Mouse (Mus musculus): ENCODE measurements at regions not wholly inside any gene's neighbourhood (a gene's known extent, or its start where the extent isn't known, plus 50 kb on each side); places are given as distances from the start of the nearest gene placed in this dataset.
"Not testable (repeated sequence)": the region's sequence is repeated elsewhere in the genome, so short reads cannot be mapped to it uniquely, and the experiment has no call there.

GRCm38 (mm10) chr12:29280861-29281630, 247.1 kb upstream of the Myt1l start:
- CTCF ChIA-PET, result no interaction called here

- CTCF ChIA-PET, result no interaction called here
Observed at GRCm38 (mm10) chr12:29288801-29289200, 239.4 kb upstream of the Myt1l start.

GRCm38 (mm10) chr12:29290591-29291351, 237.4 kb upstream of the Myt1l start:
- CTCF ChIA-PET, result no interaction called here

GRCm38 (mm10) chr12:29297984-29298383, 230.2 kb upstream of the Myt1l start:
- CTCF ChIA-PET, result no interaction called here

GRCm38 (mm10) chr12:29315636-29316035, 212.5 kb upstream of the Myt1l start:
- CTCF ChIA-PET, result no interaction called here

- CTCF ChIA-PET, result no interaction called here
Observed at GRCm38 (mm10) chr12:29321468-29321867, 206.7 kb upstream of the Myt1l start.

GRCm38 (mm10) chr12:29323534-29323933, 204.7 kb upstream of the Myt1l start:
- CTCF ChIA-PET, result no interaction called here

GRCm38 (mm10) chr12:29335839-29336469, 192.2 kb upstream of the Myt1l start:
- CTCF ChIA-PET, result no interaction called here

- CTCF ChIA-PET, result no interaction called here
Observed at GRCm38 (mm10) chr12:29337336-29337735, 190.8 kb upstream of the Myt1l start.

- CTCF ChIA-PET, result no interaction called here
Observed at GRCm38 (mm10) chr12:29341388-29341995, 186.7 kb upstream of the Myt1l start.

GRCm38 (mm10) chr12:29343147-29343852, 184.9 kb upstream of the Myt1l start:
- CTCF ChIA-PET, result no interaction called here

GRCm38 (mm10) chr12:29348698-29349097, 179.5 kb upstream of the Myt1l start:
- CTCF ChIA-PET, result no interaction called here

GRCm38 (mm10) chr12:29349146-29349850, 178.9 kb upstream of the Myt1l start:
- CTCF ChIA-PET, result no interaction called here

- CTCF ChIA-PET, result no interaction called here
Observed at GRCm38 (mm10) chr12:29353777-29354496, 174.2 kb upstream of the Myt1l start.

- CTCF ChIA-PET, result no interaction called here
Observed at GRCm38 (mm10) chr12:29354816-29355215, 173.4 kb upstream of the Myt1l start.

GRCm38 (mm10) chr12:29356681-29357397, 171.3 kb upstream of the Myt1l start:
- CTCF ChIA-PET, result no interaction called here

GRCm38 (mm10) chr12:29361236-29361635, 166.9 kb upstream of the Myt1l start:
- CTCF ChIA-PET, result no interaction called here

GRCm38 (mm10) chr12:29367741-29368106, 160.5 kb upstream of the Myt1l start:
- CTCF ChIA-PET, result not testable (repeated sequence)

GRCm38 (mm10) chr12:29368107-29368819, 159.9 kb upstream of the Myt1l start:
- CTCF ChIA-PET, result no interaction called here

Data from spleen, embryonic (tissue).